Mouse (Mus musculus) embryo, embryonic 11 days (tissue): ENCODE results near the gene Vma21.

ENCODE experiments used
- DNase-seq: peaks from one replicate; pipeline ENCODE4 v3.0.0-alpha.2; 2015

Gene Vma21

DNA sequence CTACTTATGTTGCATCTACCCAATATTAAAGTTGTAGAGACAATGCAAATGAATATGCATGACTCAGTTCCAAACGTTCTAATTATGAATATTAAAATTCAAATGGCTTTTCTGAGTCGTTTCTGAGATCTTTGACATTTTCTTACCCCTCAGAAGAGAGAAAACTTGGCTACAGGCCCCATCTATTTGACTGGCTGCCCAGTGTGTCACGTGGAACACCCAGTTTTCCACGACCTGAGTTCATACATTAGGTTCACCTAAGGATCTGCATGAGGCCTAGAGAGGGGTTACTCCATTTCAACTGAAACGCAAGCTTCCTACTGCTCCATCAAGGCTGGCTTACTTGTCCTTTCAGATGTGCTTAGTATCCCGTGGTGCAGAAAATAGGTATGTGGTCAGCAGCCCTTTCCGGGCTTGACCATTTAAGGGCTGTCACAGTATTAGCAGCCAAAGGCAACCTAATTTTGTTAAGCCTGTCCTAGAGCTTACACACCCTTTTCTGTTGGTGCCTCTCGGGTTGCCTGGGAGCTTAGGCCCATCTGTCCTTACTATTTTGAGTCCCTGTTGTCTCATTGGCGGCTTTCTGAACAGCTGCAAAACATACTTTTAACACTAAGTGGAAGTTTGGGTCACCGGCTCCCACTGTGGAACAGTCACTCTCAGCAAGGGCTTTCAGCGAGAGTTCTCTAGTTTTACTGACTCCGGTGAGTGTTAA, at the start of gene Vma21:
Gene Vma21 (plus strand): TSS at position 294 of the 715 bp plus-strand sequence.
- DNase-seq, result no peak

DNA sequence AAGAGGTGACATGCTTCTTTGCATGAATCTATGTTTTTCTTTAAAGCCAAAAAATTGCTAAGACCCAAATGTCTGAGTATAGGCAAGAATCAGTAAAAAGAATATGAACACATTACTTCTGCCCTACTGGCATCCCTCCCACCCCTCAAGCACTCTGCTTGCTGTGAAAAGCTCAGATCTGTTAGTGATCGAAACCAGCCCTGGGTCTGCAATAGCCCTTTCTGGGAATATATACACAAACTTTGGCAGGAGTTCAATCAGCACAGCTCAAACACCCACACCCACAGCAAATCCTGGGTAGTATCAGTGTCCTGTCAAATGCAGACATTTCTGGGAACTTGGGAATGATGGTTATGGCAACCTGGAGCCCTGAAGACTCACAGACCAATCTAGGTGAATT, 47.8 kb upstream of the Vma21 start:
- no peak for DNase-seq

DNA sequence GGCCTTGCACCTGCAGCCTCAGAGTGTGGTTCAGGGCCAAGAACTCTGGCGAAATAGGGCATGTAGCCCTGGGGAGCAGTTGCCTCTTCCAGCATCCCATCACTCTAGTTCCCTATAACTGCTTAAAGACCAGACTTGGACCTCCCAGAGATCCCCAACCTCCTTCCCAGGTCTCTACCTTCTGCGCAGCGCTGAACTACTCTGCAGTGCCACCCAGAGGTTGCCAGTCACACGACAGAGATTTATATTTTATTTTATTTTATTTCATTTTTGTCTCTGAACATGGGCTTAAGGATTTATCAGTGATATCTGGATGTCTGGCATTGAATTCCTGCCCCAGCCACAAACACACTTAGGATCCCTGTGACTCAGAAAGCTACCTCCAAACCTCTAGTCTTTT, 24.6 kb upstream of the Vma21 start:
- DNase-seq, result peak; percentile 9

- no peak for DNase-seq
These were observed 18.0 kb upstream of the Vma21 start for GRCm38 (mm10) chrX:71797766-71798165.

- DNase-seq, result peak; percentile 5
These were observed 16.8 kb upstream of the Vma21 start for GRCm38 (mm10) chrX:71798883-71799282.

GRCm38 (mm10) chrX:71811966-71812835, 3.5 kb upstream of the Vma21 start:
- peak; percentile 6 for DNase-seq

GRCm38 (mm10) chrX:71816401-71816857, 705 bp downstream of the Vma21 start:
- DNase-seq, result peak; percentile 93

DNA sequence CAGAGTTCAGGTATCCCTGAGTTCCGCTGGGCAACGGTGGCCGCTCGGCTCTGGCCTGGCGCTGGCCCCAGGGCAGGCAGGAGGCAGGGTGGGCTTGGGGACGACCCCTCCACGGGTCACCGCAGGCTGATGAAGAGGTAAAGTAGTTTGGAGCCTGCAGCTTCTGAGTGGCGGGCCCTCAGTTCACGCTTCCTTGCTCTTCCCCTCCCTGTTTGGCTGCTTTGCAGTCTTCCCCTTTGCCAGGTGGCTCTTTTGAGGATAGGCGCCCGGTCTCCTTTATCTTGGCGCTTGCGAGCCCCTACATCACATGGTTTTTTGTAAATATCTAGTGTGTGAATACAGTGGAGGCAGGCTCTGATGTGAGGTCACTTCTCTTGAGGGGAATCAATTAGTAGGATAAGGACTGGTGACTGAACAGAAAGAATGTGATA, 1.2 kb downstream of the Vma21 start:
- no peak for DNase-seq

DNA sequence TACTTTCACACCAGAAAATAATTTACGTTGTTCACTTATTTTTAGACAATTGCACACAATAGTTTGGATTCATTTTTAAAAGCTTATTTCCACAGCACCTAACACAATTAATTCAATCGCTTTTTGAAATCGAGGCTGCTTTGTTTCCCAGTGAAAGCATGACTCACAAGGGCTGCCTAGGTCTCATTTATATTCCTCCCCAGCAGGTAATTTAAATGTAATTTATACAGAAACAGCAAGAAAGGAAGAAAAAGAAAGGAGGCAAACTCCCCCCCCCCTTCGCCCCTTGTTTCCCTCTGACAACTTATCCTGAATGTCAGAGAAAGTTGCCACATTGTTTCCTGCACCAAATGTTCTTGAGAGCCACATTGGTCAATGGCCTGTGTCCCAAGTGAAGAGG, 23.2 kb downstream of the Vma21 start:
- no peak for DNase-seq

DNA sequence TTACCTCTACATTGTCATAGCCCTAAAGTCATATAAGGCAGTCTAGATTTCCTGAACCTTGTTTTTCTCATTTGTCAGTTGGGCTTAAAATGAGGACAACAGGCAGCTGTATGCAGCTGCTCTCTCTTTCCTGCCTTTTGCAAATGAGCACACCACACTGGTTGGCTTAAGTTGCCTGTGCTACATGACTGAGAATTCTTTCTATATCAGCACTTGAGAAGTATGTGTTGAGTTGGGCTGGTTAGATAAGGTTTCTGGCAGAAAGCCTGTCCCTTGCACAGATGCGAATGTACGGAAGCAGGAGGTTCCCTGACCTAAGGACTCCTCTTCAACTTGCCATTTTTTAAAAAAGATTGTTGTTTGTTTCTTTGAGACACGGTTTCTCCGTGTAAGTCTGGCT, 31.0 kb downstream of the Vma21 start:
- no peak for DNase-seq

GRCm38 (mm10) chrX:71853798-71854197, 38.1 kb downstream of the Vma21 start:
- no peak for DNase-seq
